ENCODE assay signal across 9 mouse cellular contexts in the genomic region with DNA sequence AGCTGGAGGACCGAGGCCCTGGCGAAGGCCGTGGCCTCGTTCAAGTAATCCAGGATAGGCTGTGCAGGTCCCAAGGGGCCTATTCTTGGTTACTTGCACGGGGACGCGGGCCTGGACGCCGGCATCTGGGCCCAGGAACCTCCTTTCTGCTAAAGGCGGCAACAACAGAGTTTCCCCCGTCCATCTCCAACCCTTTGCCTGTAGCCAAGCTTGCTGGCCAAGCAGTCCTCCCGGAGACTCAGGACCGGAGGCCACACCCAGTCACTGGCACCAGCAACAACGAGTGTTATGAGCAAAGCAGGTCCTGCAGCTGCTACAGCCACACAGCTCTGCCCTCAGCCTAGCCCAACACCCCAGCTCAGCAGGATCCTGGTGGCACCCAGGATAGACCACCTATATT. TPM values are rescaled to one million over a fixed set of nuclear protein-coding genes. Genes with fewer than 3 reads are reported as not detected.
DNase-seq lines count a peak whose midpoint lies in the region; ATAC-seq and TF ChIP-seq lines count a peak whose summit lies in the region.
"Had no signal": no experiment of that assay in that cellular context is flagged by ENCODE, and none has a peak within 500 bp of the region (broad histone marks: within the 10 kb centered on the region; RNA-seq: fewer than 3 reads in every experiment).

No protein-coding gene starts in this region.

- WGBS in midbrain, postnatal 0 days = 80% methylated on average over 14 of the region's 14 CpGs
- WGBS in midbrain, embryonic 11.5 days = 86% methylated on average over 14 of the region's 14 CpGs
- WGBS in kidney, embryonic 16.5 days = 76% methylated on average over 14 of the region's 14 CpGs

- H3K4me3 ChIP-seq in midbrain, postnatal 0 days (ENCODE audit: low read depth, low read length) = no peak overlapping the region
- H3K4me3 ChIP-seq in midbrain, embryonic 11.5 days (ENCODE audit: low read depth, low read length) = no peak overlapping the region
- H3K4me3 ChIP-seq in kidney, embryonic 16.5 days (ENCODE audit: low read length) = no peak overlapping the region
- H3K4me3 ChIP-seq: midbrain, embryonic 12.5 days had no signal

- no peak for ATAC-seq in midbrain, postnatal 0 days (ENCODE audit: low FRiP score)
- no peak for ATAC-seq in midbrain, embryonic 11.5 days (ENCODE audit: low FRiP score)
- no peak for ATAC-seq in kidney, embryonic 16.5 days (ENCODE audit: low FRiP score, low TSS enrichment)
- no peak for ATAC-seq in megakaryocyte progenitor cell, adult 5-6 weeks (replicated peaks; ENCODE audit: poor library complexity)

- H3K9me3 ChIP-seq in midbrain, postnatal 0 days (ENCODE audit: low read length) = no peaks in the 10 kb centered on the region
- H3K9me3 ChIP-seq in midbrain, embryonic 11.5 days (ENCODE audit: control insufficient read depth, low read length) = no peaks in the 10 kb centered on the region
- H3K9me3 ChIP-seq in kidney, embryonic 16.5 days (ENCODE audit: low read length) = no peaks in the 10 kb centered on the region
- H3K9me3 ChIP-seq: midbrain, embryonic 12.5 days had no signal

- no peak for TF ChIP-seq CTCF in midbrain, postnatal 0 days (IDR thresholded peaks at IDR 0.05)

- H3K9ac ChIP-seq in midbrain, postnatal 0 days (replicated peaks; ENCODE audit: low read length, poor library complexity, severe bottlenecking) = no peak overlapping the region
- H3K9ac ChIP-seq in midbrain, embryonic 11.5 days (ENCODE audit: low read length) = no peak overlapping the region
- H3K9ac ChIP-seq in kidney, embryonic 16.5 days (replicated peaks; ENCODE audit: low read length) = no peak overlapping the region
- H3K9ac ChIP-seq: midbrain, embryonic 12.5 days had no signal

- H3K27ac ChIP-seq in midbrain, postnatal 0 days (ENCODE audit: low read depth, low read length) = peak overlapping the region; percentile 78; the same call in 1 of the 2 replicates
- H3K27ac ChIP-seq in midbrain, embryonic 11.5 days (ENCODE audit: low read depth, low read length) = no peak overlapping the region
- H3K27ac ChIP-seq in kidney, embryonic 16.5 days (ENCODE audit: low read length) = peak overlapping the region; percentile 25; the same call in 1 of the 2 replicates
- H3K27ac ChIP-seq: midbrain, embryonic 12.5 days had no signal

- peaks cover 15% of the 10 kb centered on the region for H3K4me1 ChIP-seq in midbrain, postnatal 0 days (ENCODE audit: insufficient read depth, low read length)
- H3K4me1 ChIP-seq in midbrain, embryonic 11.5 days (ENCODE audit: control insufficient read depth, insufficient read depth, low read length) = peaks cover 21% of the 10 kb centered on the region
- H3K4me1 ChIP-seq in kidney, embryonic 16.5 days (ENCODE audit: insufficient read depth, low read length) = peaks cover 29% of the 10 kb centered on the region

- no peaks in the 10 kb centered on the region for H3K27me3 ChIP-seq in midbrain, postnatal 0 days (ENCODE audit: insufficient read depth, low read length)
- no peaks in the 10 kb centered on the region for H3K27me3 ChIP-seq in midbrain, embryonic 11.5 days (ENCODE audit: control insufficient read depth, insufficient read depth, low read length)
- no peaks in the 10 kb centered on the region for H3K27me3 ChIP-seq in kidney, embryonic 16.5 days (ENCODE audit: insufficient read depth, low read length)

- 0 out of 2 replicates have a peak, but pooled peaks cover 6% of the 10 kb centered on the region for H3K36me3 ChIP-seq in midbrain, postnatal 0 days (ENCODE audit: insufficient read depth, low read length)
- no peaks in the 10 kb centered on the region for H3K36me3 ChIP-seq in midbrain, embryonic 11.5 days (ENCODE audit: control insufficient read depth, insufficient read depth, low read length)
- peaks cover 42% of the 10 kb centered on the region for H3K36me3 ChIP-seq in kidney, embryonic 16.5 days (ENCODE audit: insufficient read depth, low read length)

- DNase-seq in midbrain, postnatal 0 days (ENCODE audit: low spot score) = no peak
- no peak for DNase-seq in midbrain, embryonic 11.5 days (ENCODE audit: low spot score, missing footprints)
- DNase-seq in gastrocnemius, postnatal 25 days = peak; percentile 85
- peak; percentile 77 for DNase-seq in skeletal muscle tissue, adult 2 months (ENCODE audit: low read depth, low spot score)
- no peak for DNase-seq in thymus, postnatal 36 days
- no peak for DNase-seq in layer of hippocampus, adult 18-20 months (ENCODE audit: low spot score in 2 of 2)

- H3K4me2 ChIP-seq in midbrain, postnatal 0 days (ENCODE audit: low read depth, low read length, poor library complexity, severe bottlenecking) = no peak overlapping the region
- H3K4me2 ChIP-seq in midbrain, embryonic 11.5 days = no peak overlapping the region
- H3K4me2 ChIP-seq in kidney, embryonic 16.5 days (replicated peaks; ENCODE audit: low read depth, low read length) = no peak overlapping the region
- H3K4me2 ChIP-seq: midbrain, embryonic 12.5 days had no signal

RNA-seq across cellular contexts. Expression of a gene that starts 20.8 kb away (rescaled TPM):
- total RNA-seq in midbrain, postnatal 0 days (2014; rRNA removed) = 2.8 and 10.5 TPM in 2 replicates
- 3.8 and 4.7 TPM in 2 replicates for polyA plus RNA-seq in midbrain, postnatal 0 days (2015; fragmentation: Nextera tagmentation; extraction: Ambion mirVana)
- polyA plus RNA-seq in midbrain, embryonic 11.5 days (2014; fragmentation: Nextera tagmentation; extraction: Ambion mirVana) = 7.8 and 8.3 TPM in 2 replicates
- under 1 TPM; 0.23 to 0.27 TPM for total RNA-seq in gastrocnemius, postnatal 25 days (2021)
- polyA plus RNA-seq in kidney, embryonic 16.5 days (2015; fragmentation: Nextera tagmentation; extraction: Ambion mirVana) = 53.7 and 56.3 TPM in 2 replicates
- total RNA-seq in megakaryocyte progenitor cell, adult 5-6 weeks (2015) = 9.2 and 10.8 TPM in 2 replicates
- total RNA-seq in megakaryocyte progenitor cell, adult 5-6 weeks (2017) = 34.4 and 37.7 TPM in 2 replicates
- 1 to 10 TPM in 1 of 2 experiments, under 1 TPM in 1; 0.71 to 1.3 TPM for total RNA-seq in layer of hippocampus, adult 18-20 months (2021)

Comparison
In these comparisons a context has a peak if more than half of its experiments do, and no peak if none do; other contexts are left out.
1. DNase-seq: peak in gastrocnemius, postnatal 25 days (single experiment) and skeletal muscle tissue, adult 2 months (single experiment); none in midbrain, postnatal 0 days (single experiment), midbrain, embryonic 11.5 days (single experiment), thymus, postnatal 36 days (0 of 2) and layer of hippocampus, adult 18-20 months (0 of 2).